Comparison of ENCODE assay signal across 28 mouse cellular contexts in genomic region chr7:48883525-48884265, GRCm38 (mm10). TPM values are rescaled to one million over a fixed set of nuclear protein-coding genes. Genes with fewer than 3 reads are reported as not detected.
"Had no signal": no experiment of that assay in that cellular context is flagged by ENCODE, and none has a peak within 500 bp of the region (broad histone marks: within the 10 kb centered on the region; RNA-seq: fewer than 3 reads in every experiment).

No protein-coding gene starts in this region.

- H3K9me3 ChIP-seq: heart, embryonic 13.5 days; heart, embryonic 15.5 days; hindbrain, embryonic 10.5 days; hindbrain, embryonic 12.5 days; intestine, embryonic 15.5 days; limb, embryonic 10.5 days; limb, embryonic 12.5 days; liver, embryonic 13.5 days; liver, embryonic 15.5 days had no signal

- H3K9ac ChIP-seq: heart, embryonic 15.5 days; hindbrain, embryonic 12.5 days; hindbrain, embryonic 14.5 days; intestine, embryonic 15.5 days had no signal

- H3K27me3 ChIP-seq: heart, embryonic 13.5 days; heart, embryonic 15.5 days; intestine, embryonic 15.5 days had no signal

- H3K4me2 ChIP-seq: heart, embryonic 15.5 days; hindbrain, embryonic 12.5 days; hindbrain, embryonic 14.5 days; limb, embryonic 12.5 days had no signal

- H3K27ac ChIP-seq: heart, embryonic 13.5 days; heart, embryonic 15.5 days; hindbrain, embryonic 10.5 days; hindbrain, embryonic 12.5 days; hindbrain, embryonic 14.5 days; intestine, embryonic 15.5 days; layer of hippocampus, adult 2 months; left cerebral cortex, adult 2 months; limb, embryonic 10.5 days; limb, embryonic 12.5 days; liver, embryonic 13.5 days; liver, embryonic 15.5 days had no signal

- H3K4me3 ChIP-seq: heart, embryonic 13.5 days; hindbrain, embryonic 10.5 days; hindbrain, embryonic 12.5 days; intestine, embryonic 15.5 days; layer of hippocampus, adult 2 months; left cerebral cortex, adult 2 months; limb, embryonic 10.5 days; limb, embryonic 12.5 days; liver, embryonic 15.5 days had no signal

- DNase-seq: gastrocnemius, postnatal 14 days; gastrocnemius, postnatal 36 days; heart, adult 18-20 months; heart, postnatal 4 days; kidney, adult 18-20 months; kidney, adult 8-10 months; kidney, postnatal 10 days; kidney, postnatal 25 days; kidney, postnatal 4 days; liver, embryonic 13.5 days had no signal

- H3K36me3 ChIP-seq: heart, embryonic 15.5 days; hindbrain, embryonic 12.5 days; intestine, embryonic 15.5 days; limb, embryonic 12.5 days had no signal

- ATAC-seq: hindbrain, embryonic 16.5 days; inflammation-experienced regulatory T-cells, adult 6 months; intestine, embryonic 15.5 days; intestine, postnatal 0 days had no signal

RNA-seq across cellular contexts. Expression of gene Csrp3, which starts 35.9 kb away (rescaled TPM):
- total RNA-seq: layer of hippocampus, adult 2 months; layer of hippocampus, postnatal 10 days; layer of hippocampus, postnatal 25 days; left cerebral cortex, adult 2 months; left cerebral cortex, postnatal 14 days; left cerebral cortex, postnatal 36 days had no signal
- polyA plus RNA-seq: hindbrain, embryonic 10.5 days; hindbrain, embryonic 14.5 days; inflammation-experienced regulatory T-cells, adult 6 months had no signal
